Mouse (Mus musculus): ENCODE data around the gene Gm13762.
"Not testable (repeated sequence)": the region's sequence is repeated elsewhere in the genome, so short reads cannot be mapped to it uniquely, and the experiment has no call there.

The Gm13762 gene

GRCm38 (mm10) chr2:88980181-88980580, at the start of gene Gm13762:
Gene Gm13762, minus strand, starts transcription at chr2:88980281.
- no peak for DNase-seq (ENCODE audit: low read depth)

DNA sequence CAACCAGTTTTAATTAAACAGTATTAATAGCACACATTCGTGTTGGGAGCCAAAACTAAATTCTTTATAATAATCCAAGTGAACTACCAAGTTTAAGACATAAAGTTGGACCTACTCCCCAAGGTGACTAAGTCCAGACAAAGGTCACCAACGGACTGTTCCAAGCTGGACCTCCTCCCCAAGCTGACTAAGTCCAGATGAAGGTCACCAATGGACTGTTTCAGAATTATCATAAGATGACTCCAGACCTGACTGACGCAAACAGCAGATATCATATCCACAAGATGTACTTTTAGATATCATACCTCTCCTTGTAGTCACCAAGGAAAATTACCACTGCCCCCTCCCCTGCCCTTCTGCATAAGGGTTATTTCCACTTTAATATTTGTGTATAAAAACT, 41.4 kb upstream of the Gm13762 start:
- not testable (repeated sequence) for DNase-seq (ENCODE audit: low read depth)

DNA sequence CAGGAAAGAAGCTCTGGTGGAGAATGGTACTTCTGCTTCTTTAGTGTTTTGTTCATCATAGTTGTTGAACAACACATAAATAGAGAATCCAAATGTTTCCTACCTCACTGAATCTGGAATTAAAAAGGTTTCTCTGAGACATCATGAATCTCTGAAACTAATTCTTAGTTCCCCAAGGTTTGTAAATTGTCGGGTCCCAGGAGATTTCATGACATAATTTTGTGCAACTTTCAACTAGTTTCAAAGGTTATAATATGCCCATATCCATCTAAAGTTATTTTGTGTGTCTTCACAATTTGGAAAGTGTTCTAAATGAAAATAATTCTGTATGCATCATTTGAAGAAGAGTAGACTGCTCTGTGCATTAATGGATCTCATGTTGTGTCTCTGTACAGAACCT, 38.2 kb upstream of the Gm13762 start, which contains the start of gene Olfr1216:
Gene Olfr1216, minus strand, starts transcription at position 101 of the 400 bp plus-strand sequence.
- DNase-seq (ENCODE audit: low read depth): no peak

DNA sequence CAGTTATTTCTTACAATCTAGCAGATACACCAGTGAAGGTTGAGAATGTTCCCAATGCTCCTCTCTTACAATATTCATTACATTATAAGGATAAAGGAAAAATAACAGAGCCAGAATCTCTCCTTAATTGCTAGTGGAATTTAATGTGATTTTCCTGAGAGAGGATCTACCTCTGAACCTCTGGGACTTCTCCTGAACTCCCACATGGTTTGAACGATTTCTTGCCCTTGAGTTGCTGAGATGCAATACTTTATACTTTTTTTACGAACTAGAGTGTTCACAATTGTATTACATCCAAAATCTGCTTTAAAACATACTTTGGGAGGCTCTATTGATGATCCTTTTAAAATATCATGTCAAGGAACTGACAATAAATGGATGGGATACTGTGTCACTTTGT, 26.8 kb upstream of the Gm13762 start, which contains the start of gene Olfr1215:
Gene Olfr1215, minus strand, starts transcription at position 101 of the 400 bp plus-strand sequence.
- DNase-seq (ENCODE audit: low read depth): no peak

- DNase-seq (ENCODE audit: low read depth): no peak
Observed at GRCm38 (mm10) chr2:88992553-88992952, 12.5 kb upstream of the Gm13762 start, which contains the start of gene Olfr1214. Gene Olfr1214, minus strand, starts transcription at chr2:88992653.

DNA sequence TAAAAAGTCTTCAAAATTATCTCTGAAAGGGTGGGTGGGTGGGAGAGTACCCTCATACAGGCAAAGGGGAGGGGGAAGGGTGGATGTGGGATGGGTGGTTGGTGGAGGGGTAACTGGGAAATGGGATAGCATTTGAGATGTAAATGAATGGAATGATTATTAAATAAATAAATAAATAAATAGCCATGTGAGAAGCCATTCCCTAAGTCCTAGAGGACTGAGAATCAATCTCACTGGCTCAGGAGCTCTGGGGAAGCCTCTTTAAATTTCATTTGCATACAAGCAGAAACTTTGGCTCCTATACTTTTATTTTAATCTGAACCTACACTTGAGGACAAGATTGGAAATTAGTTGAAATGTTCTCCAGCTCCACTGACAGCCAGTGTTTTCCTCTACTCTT, 26.4 kb downstream of the Gm13762 start, which contains the start of gene Olfr1212:
Gene Olfr1212, plus strand, starts transcription at position 301 of the 400 bp plus-strand sequence.
- DNase-seq (ENCODE audit: low read depth): no peak

GRCm38 (mm10) chr2:88938011-88938410, 42.1 kb downstream of the Gm13762 start, which contains the start of gene Olfr1211:
Gene Olfr1211, minus strand, starts transcription at chr2:88938111.
- no peak for DNase-seq (ENCODE audit: low read depth)

Data from c-Kit-positive CD71-negative TER-119-negative erythroid progenitor cells, embryonic 14.5 days (primary cell).